Mouse (Mus musculus) hindbrain, embryonic 16.5 days (tissue): ENCODE measurements at regions not wholly inside any gene's neighbourhood (a gene's known extent, or its start where the extent isn't known, plus 50 kb on each side); places are given as distances from the start of the nearest gene placed in this dataset.

ENCODE experiments used
- ATAC-seq: fragments of 200-750 bp; cut with Nextera tagmentation; 2 replicates; pipeline ENCODE4 v1.8.0; 2017; ENCODE audit warnings: moderate TSS enrichment, moderate library complexity
- H3K27ac ChIP-seq: fragments of 300-500 bp; sonication (generic); 2 replicates; pipeline ENCODE4 v1.5.1; 2014; ENCODE audit warnings: low read depth, mild to moderate bottlenecking, control low read depth, low read length, moderate library complexity
- H3K27me3 ChIP-seq: fragments of 300-500 bp; sonication (generic); replicated peaks from 2 replicates; pipeline ENCODE4 v1.6.1; 2014; ENCODE audit warnings: low read length; ENCODE audit not compliant: control insufficient read depth, insufficient read depth
- H3K36me3 ChIP-seq: fragments of 300-500 bp; sonication (generic); 2 replicates; pipeline ENCODE4 v1.6.1; 2014; ENCODE audit warnings: mild to moderate bottlenecking, low read length, moderate library complexity, mixed read lengths; ENCODE audit not compliant: control insufficient read depth, insufficient read depth
- H3K4me1 ChIP-seq: fragments of 300-500 bp; sonication (generic); 2 replicates; pipeline ENCODE4 v1.6.1; 2014; ENCODE audit warnings: low read depth, low read length; ENCODE audit not compliant: control insufficient read depth, insufficient read depth
- H3K4me2 ChIP-seq: fragments of 300-500 bp; sonication (generic); 2 replicates; pipeline ENCODE4 v1.6.1; 2014; ENCODE audit warnings: mild to moderate bottlenecking, low read length, control low read depth, moderate library complexity
- H3K4me3 ChIP-seq: fragments of 300-500 bp; sonication (generic); 2 replicates; pipeline ENCODE4 v1.5.1; 2014; ENCODE audit warnings: mild to moderate bottlenecking, low read length, control low read depth, moderate library complexity
- H3K9ac ChIP-seq: fragments of 300-500 bp; sonication (generic); 2 replicates; pipeline ENCODE4 v1.6.1; 2014; ENCODE audit warnings: low read depth, mild to moderate bottlenecking, control low read depth, low read length, moderate library complexity
- H3K9me3 ChIP-seq: fragments of 300-500 bp; sonication (generic); 2 replicates; pipeline ENCODE4 v1.6.1; 2014; ENCODE audit warnings: mild to moderate bottlenecking, low read length, moderate library complexity; ENCODE audit not compliant: control insufficient read depth
- WGBS: fragments of 180-500 bp; shearing (Covaris S2); extraction: QIAGEN DNeasy Blood & Tissue Kit; methylation state at CpG from one replicate; pipeline ENCODE4 v1.1.7; 2014; 5-methylcytosine and 5-hydroxymethylcytosine counted together

DNA sequence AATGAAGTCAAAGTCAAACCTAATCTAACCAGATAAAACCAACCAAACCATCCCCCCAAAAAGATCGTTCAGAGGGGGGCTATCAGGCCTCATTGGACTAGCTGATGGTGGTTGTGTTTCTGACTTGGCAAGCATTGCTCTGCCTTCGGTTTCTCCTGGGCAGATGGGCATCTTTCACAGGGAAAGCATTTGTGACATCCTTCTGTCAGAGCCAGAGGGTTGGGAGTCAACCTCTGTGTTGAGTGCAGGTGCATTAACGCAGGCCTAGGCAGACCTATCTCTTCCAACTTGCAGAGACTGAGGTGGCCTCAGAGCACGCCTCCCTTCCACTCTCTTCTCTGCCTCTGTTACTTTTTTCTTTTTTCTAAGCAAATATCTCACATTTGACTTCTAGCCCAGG lies 178.5 kb upstream of the N4bp1 start:
- H3K36me3 ChIP-seq, result no peaks in the 10 kb centered on the region
- no peaks in the 10 kb centered on the region for H3K27me3 ChIP-seq
- no peaks in the 10 kb centered on the region for H3K9me3 ChIP-seq
- no peak overlapping the region for H3K9ac ChIP-seq
- H3K4me1 ChIP-seq, result peaks cover 7% of the 10 kb centered on the region
- ATAC-seq, result 0 out of 2 replicates have a peak, but pooled peaks have one; percentile 14
- WGBS, result 65% methylated on average over 4 of the region's 4 CpGs
- H3K4me2 ChIP-seq, result no peak overlapping the region
- H3K4me3 ChIP-seq, result no peak overlapping the region
- 0 out of 2 replicates have a peak overlapping the region, but pooled peaks have one; percentile 25 for H3K27ac ChIP-seq

DNA sequence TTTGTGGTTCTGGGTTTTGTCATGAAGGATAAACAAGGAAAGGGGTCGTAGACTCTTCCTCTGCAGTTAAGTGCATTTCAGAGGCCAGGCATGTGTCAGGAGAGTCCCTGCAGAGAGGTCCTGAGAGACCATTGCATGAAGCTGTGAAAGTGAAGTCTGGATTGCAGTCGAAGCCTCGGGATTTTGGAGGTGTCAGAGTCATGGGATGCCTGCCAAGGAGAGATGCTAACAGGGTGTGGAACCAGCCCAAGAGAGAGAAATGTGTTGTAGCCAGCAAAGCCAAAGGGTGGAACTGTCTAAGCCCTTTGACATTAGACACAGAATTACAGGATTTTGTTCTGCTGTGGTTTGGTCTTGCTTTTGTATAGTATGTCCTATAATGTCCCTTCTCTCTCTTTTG lies 164.7 kb upstream of the N4bp1 start:
- Histone ChIP-seq H3K9ac (no peak overlapping the region), H3K4me2 (no peak overlapping the region), H3K27ac (no peak overlapping the region), H3K4me3 (no peak overlapping the region), H3K9me3 (peaks cover 2% of the 10 kb centered on the region; the same call in 1 of the 2 replicates), H3K27me3 (no peaks in the 10 kb centered on the region), H3K36me3 (no peaks in the 10 kb centered on the region), H3K4me1 (no peaks in the 10 kb centered on the region)
- WGBS, result 48% methylated on average over 3 of the region's 3 CpGs
- ATAC-seq, result no peak

DNA sequence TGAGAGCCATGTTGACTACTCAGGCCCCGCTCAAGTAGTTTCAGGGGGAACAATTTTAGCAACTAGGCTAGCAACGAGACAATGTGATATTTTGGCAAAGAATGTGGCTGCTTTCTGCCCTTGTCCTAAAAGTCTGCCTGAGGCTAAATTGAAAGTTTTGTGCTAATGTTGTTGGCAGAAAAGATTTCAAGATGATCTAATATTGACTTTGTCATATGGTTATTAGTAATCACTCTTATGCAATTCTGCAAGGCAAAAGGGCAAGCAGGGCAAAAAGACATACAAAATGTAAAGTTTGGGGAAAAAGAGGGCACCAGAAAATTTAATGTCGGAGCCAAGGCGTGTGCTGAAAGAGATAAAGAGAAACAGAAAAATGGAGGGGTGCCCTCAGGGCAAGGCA lies 164.1 kb upstream of the N4bp1 start:
- H3K9ac ChIP-seq, result no peak overlapping the region
- H3K27ac ChIP-seq, result no peak overlapping the region
- H3K4me2 ChIP-seq, result no peak overlapping the region
- 90% methylated on average over 4 of the region's 4 CpGs for WGBS
- peaks cover 2% of the 10 kb centered on the region; the same call in 1 of the 2 replicates for H3K9me3 ChIP-seq
- no peaks in the 10 kb centered on the region for H3K4me1 ChIP-seq
- H3K36me3 ChIP-seq, result no peaks in the 10 kb centered on the region
- no peak overlapping the region for H3K4me3 ChIP-seq
- no peak for ATAC-seq
- H3K27me3 ChIP-seq, result no peaks in the 10 kb centered on the region

DNA sequence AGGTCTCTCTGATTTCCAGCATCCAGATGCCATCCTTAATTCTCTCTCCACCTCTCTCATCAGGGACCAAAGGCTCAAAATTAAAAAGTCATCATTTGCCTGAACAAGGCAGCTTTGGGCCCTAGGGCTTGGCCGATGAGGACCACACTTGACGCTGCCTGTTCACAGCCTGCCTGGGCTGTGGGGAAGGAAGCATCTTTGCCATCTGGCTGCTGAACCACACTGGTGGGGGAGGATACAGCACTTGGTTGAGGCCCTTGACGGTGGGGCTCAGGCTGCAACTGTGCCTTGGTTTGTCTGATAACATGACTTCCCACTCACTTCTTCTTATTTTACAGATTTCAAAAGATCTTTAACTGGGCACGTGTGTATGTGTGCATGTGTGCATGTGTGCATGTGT lies 161.5 kb upstream of the N4bp1 start:
- Histone ChIP-seq H3K27ac (no peak overlapping the region), H3K4me3 (no peak overlapping the region), H3K4me2 (no peak overlapping the region), H3K27me3 (no peaks in the 10 kb centered on the region), H3K9me3 (peaks cover 2% of the 10 kb centered on the region; the same call in 1 of the 2 replicates), H3K4me1 (no peaks in the 10 kb centered on the region), H3K36me3 (no peaks in the 10 kb centered on the region), H3K9ac (no peak overlapping the region; the same call in 1 of the 2 replicates)
- ATAC-seq, result no peak
- 72% methylated on average over 4 of the region's 4 CpGs for WGBS

DNA sequence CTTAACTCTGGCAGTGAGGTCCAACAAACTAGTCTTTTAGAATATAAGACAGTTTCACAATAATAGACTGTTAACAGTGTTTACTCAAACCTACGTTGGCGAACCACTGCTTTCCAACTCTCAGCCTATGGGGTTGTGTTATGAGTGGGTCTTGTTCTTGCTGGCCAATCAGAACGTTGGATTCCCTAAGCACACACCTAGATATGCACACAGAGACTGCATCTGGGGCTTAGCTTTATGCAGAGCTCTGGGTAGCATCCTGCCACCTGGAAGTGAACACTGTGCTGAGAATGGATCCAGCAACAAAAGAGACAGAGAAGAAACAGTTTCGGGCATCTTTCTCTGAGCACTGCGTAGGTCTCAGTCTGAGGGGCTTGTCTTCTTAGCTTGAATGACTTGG lies 158.0 kb upstream of the N4bp1 start:
- Histone ChIP-seq H3K4me3 (no peak overlapping the region), H3K4me1 (peaks cover 9% of the 10 kb centered on the region), H3K4me2 (no peak overlapping the region), H3K36me3 (no peaks in the 10 kb centered on the region), H3K9ac (no peak overlapping the region), H3K27me3 (no peaks in the 10 kb centered on the region), H3K27ac (no peak overlapping the region), H3K9me3 (no peaks in the 10 kb centered on the region)
- 89% methylated on average over 5 of the region's 5 CpGs for WGBS
- ATAC-seq, result no peak

DNA sequence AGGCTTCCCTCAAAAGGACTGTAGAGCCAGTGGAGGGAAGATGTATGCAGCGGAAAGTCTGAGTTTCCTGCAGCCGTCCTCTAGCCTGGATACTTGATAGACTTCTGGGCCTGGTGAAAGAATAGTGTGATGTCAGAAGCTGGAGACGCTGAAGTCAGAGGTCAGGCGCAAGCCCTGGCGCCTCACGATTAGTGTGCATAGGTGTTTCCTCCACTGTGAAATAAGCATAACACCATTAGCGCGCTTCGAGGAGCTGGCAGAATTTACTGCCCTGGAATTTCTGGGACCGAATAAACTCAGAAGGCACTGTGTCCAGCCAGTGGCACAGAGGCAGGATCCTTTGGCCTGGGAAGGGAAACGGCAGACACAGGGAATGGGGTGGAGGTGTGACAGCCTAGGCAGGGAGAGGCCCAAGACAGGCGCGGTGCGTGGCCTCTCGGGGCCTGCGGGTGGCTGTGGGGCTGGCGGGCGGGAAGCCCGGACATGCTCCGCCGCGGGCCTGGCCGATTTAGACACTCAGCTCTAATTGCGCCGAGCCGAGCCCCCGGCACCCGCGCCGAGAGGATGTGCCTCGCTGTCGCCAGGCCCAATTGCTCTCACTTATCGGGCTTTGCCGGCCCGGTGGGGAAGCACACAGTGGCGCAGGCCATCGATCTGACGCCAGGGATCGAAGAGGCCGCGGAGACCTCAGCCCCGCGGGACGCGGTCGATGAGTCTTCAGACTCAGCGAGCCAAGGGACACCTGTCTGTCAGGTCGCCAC lies 152.7 kb upstream of the N4bp1 start:
- Histone ChIP-seq H3K4me1 (peaks cover 14% of the 10 kb centered on the region), H3K9ac (peak overlapping the region; percentile 66), H3K4me2 (peak overlapping the region; percentile 87), H3K9me3 (no peaks in the 10 kb centered on the region), H3K36me3 (no peaks in the 10 kb centered on the region), H3K4me3 (peak overlapping the region; percentile 42), H3K27ac (no peak overlapping the region), H3K27me3 (no peaks in the 10 kb centered on the region)
- no peak for ATAC-seq
- 4% methylated on average over 47 of the region's 48 CpGs for WGBS

DNA sequence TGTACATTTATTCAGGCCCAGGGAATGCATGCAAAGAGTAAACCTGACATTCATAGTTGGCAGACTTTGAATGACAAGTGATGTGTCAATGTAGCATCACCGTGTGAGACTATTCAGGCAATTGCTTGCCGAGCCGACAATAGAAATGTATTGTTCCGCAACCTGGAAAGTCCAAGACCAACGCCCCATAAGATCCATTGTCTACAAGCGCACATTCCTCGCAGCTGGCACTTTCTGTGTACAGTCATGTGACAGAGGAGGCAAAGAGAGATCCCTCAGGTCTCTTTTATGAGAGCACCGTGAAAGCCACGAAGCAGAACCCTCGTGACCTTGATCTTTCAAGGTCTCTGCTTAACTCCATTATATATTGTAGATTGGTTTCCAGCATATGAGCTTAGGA lies 150.9 kb upstream of the N4bp1 start:
- H3K9me3 ChIP-seq, result no peaks in the 10 kb centered on the region

DNA sequence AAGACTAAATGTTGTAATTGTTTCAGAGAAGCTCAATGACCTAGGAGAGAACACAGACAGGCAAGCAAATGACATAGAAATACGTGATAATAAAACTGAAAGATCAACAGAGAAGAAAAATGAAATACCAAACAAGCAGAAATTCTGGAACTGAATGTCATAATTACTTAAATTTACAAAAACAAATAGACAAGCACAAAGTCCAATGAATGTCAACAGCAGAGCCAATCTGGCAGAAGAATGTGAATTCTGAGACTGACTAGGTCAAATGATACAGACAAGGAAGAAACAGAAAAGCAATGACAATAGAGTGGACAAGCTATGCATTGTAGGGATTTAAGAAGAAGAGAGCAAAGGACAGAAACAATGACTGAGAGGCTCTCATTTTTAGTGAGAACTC lies 143.1 kb upstream of the N4bp1 start:
- no peaks in the 10 kb centered on the region for H3K27me3 ChIP-seq
- no peak overlapping the region for H3K4me2 ChIP-seq
- no peak overlapping the region for H3K9ac ChIP-seq
- H3K4me3 ChIP-seq, result no peak overlapping the region
- H3K4me1 ChIP-seq, result no peaks in the 10 kb centered on the region
- H3K36me3 ChIP-seq, result no peaks in the 10 kb centered on the region
- no peak overlapping the region for H3K27ac ChIP-seq
- ATAC-seq, result no peak
- WGBS, result 89% methylated on average over 1 of the region's 1 CpGs
- H3K9me3 ChIP-seq, result no peaks in the 10 kb centered on the region

More for the DNA sequence above, 150.9 kb upstream of the N4bp1 start:
- Histone ChIP-seq H3K4me2 (no peak overlapping the region), H3K36me3 (no peaks in the 10 kb centered on the region), H3K4me3 (no peak overlapping the region), H3K9ac (no peak overlapping the region), H3K4me1 (peaks cover 14% of the 10 kb centered on the region), H3K27ac (no peak overlapping the region), H3K27me3 (no peaks in the 10 kb centered on the region)
- ATAC-seq, result no peak
- WGBS, result 59% methylated on average over 10 of the region's 10 CpGs

DNA sequence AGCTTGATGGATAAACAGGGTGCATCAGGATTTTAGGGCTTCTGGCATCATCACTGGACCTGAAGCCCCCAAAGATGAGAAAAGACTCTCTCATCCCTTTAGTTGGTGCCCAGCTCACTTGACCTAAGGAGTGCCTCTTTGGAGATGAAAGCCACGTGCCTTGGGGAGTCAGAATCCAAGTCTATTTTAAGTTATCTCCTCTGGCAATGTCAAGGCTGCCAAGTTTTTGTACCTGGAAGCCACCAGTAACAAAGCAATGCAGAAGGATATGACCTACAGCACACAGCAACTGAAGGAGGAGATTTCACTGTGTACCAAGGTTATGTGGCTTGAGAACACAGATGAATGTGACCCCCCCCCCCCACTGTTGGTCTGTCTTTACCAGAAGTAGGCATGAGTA lies 140.9 kb upstream of the N4bp1 start:
- 75% methylated on average over 1 of the region's 1 CpGs for WGBS
- Histone ChIP-seq H3K4me1 (no peaks in the 10 kb centered on the region), H3K4me2 (no peak overlapping the region), H3K27ac (no peak overlapping the region), H3K9ac (no peak overlapping the region), H3K9me3 (no peaks in the 10 kb centered on the region), H3K4me3 (no peak overlapping the region), H3K36me3 (no peaks in the 10 kb centered on the region), H3K27me3 (no peaks in the 10 kb centered on the region)
- ATAC-seq, result no peak
